Mouse (Mus musculus) heart, adult 10 weeks (tissue): ENCODE measurements around the gene Clec4a2. TPM values are rescaled to one million over a fixed set of nuclear protein-coding genes. Genes with fewer than 3 reads are reported as not detected.

Source experiments
- polyA plus RNA-seq: library from polyadenylated mRNA; stranded (reverse); fragments of 350-450 nt; fragmentation: Illumina TruSeq; extraction: RNeasy Lipid Tissue Mini Kit (QIAGEN cat#74804); gene quantifications from one replicate; pipeline ENCODE4 v1.2.3, GENCODE M21; 2014; ENCODE audit warnings: low read depth, low replicate concordance

The Clec4a2 gene
- 6.6 TPM for polyA plus RNA-seq

DNA sequence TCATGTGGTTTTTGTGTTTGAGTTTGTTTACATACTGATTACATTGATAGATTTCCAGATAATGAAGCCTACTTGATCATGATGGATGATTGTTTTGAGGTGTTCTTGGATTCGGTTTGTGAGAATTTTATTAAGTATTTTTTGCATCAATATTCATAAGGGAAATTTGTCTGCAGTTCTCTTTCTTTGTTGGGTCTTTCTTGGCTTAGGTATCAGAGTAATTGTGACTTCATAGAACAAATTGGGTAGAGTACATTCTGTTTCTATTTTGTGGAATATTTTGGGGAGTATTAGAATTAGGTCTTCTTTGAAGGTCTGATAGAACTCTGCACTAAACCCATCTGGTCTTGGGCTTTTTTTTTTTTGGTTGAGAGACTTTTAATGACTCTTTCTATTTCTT, at the start of gene Clec4a2:
Gene Clec4a2 (plus strand): TSS at position 301 of the 400 bp plus-strand sequence.

GRCm38 (mm10) chr6:123172593-123172992, 66.4 kb downstream of the Clec4a2 start, which contains the start of gene Clec4b2:
TSS of gene Clec4b2 (plus strand) at chr6:123172893.

Other genes starting within 250 kb of the Clec4a2 start
- 18.4 TPM for gene Necap1, start 232.0 kb upstream of the Clec4a2 start, polyA plus RNA-seq
- gene Clec4a1, start 184.6 kb upstream of the Clec4a2 start, polyA plus RNA-seq, result 5.1 TPM
- gene Clec4a3, start 153.9 kb upstream of the Clec4a2 start, polyA plus RNA-seq, result 3.4 TPM
- gene Clec4a4, start 116.1 kb upstream of the Clec4a2 start, polyA plus RNA-seq, result not detected
- 0.71 TPM for gene Clec4b1, start 56.5 kb upstream of the Clec4a2 start, polyA plus RNA-seq
- gene Clec4b2, start 66.5 kb downstream of the Clec4a2 start, polyA plus RNA-seq, result not detected
- 2.3 TPM for gene Clec4n, start 123.4 kb downstream of the Clec4a2 start, polyA plus RNA-seq
- gene Clec4d, start 155.7 kb downstream of the Clec4a2 start, polyA plus RNA-seq, result 1.0 TPM
- gene Clec4e, start 183.4 kb downstream of the Clec4a2 start, polyA plus RNA-seq, result not detected
- not detected for gene Vmn2r19, start 201.9 kb downstream of the Clec4a2 start, polyA plus RNA-seq